Mouse (Mus musculus): ENCODE results near the gene Lrsam1. TPM values are rescaled to one million over a fixed set of nuclear protein-coding genes. Genes with fewer than 3 reads are reported as not detected.

The Lrsam1 gene
- polyA plus RNA-seq, 1 experiment from 2014 or later, result 3.5 TPM

- Histone ChIP-seq H3K27ac (peak overlapping the region; percentile 89), H3K9me3 (replicated peaks) (no peaks in the 10 kb centered on the region), H3K4me1 (peaks cover 60% of the 10 kb centered on the region), H3K4me2 (peak overlapping the region; percentile 94), H3K36me3 (peaks cover 31% of the 10 kb centered on the region), H3K4me3 (peak overlapping the region; percentile 74), H3K9ac (peak overlapping the region; percentile 87), H3K27me3 (replicated peaks) (no peaks in the 10 kb centered on the region)
- no peak; the same call in 1 of the 2 replicates for ATAC-seq
- 7% methylated on average over 13 of the region's 13 CpGs for WGBS (ENCODE audit: insufficient replicate concordance)
These were observed 4.8 kb upstream of the Lrsam1 start for GRCm38 (mm10) chr2:32966184-32966688.

- peak overlapping the region; percentile 94 for H3K4me2 ChIP-seq
- H3K4me1 ChIP-seq, result peaks cover 66% of the 10 kb centered on the region
- peaks cover 31% of the 10 kb centered on the region for H3K36me3 ChIP-seq
- ATAC-seq, result no peak
- H3K27me3 ChIP-seq (replicated peaks), result no peaks in the 10 kb centered on the region
- no peaks in the 10 kb centered on the region for H3K9me3 ChIP-seq (replicated peaks)
- peak overlapping the region; percentile 74 for H3K4me3 ChIP-seq
- H3K27ac ChIP-seq, result peak overlapping the region; percentile 89
- peak overlapping the region; percentile 87 for H3K9ac ChIP-seq
- 5% methylated on average over 7 of the region's 7 CpGs for WGBS (ENCODE audit: insufficient replicate concordance)
These were observed 4.2 kb upstream of the Lrsam1 start for GRCm38 (mm10) chr2:32965511-32966183.

GRCm38 (mm10) chr2:32964659-32965457, 3.4 kb upstream of the Lrsam1 start:
- H3K27ac ChIP-seq, result peak overlapping the region; percentile 94
- H3K4me2 ChIP-seq, result peak overlapping the region; percentile 96
- no peaks in the 10 kb centered on the region for H3K9me3 ChIP-seq (replicated peaks)
- H3K36me3 ChIP-seq, result peaks cover 31% of the 10 kb centered on the region
- ATAC-seq, result no peak
- H3K9ac ChIP-seq, result peak overlapping the region; percentile 52
- peak overlapping the region; percentile 86; the same call in 1 of the 2 replicates for H3K4me3 ChIP-seq
- H3K4me1 ChIP-seq, result peaks cover 73% of the 10 kb centered on the region
- H3K27me3 ChIP-seq (replicated peaks), result no peaks in the 10 kb centered on the region
- 24% methylated on average over 10 of the region's 10 CpGs for WGBS (ENCODE audit: insufficient replicate concordance)

- peak overlapping the region; percentile 94 for H3K27ac ChIP-seq
- H3K4me2 ChIP-seq, result peak overlapping the region; percentile 96
- WGBS (ENCODE audit: insufficient replicate concordance), result 32% methylated on average over 1 of the region's 1 CpGs
- H3K4me1 ChIP-seq, result peaks cover 73% of the 10 kb centered on the region
- no peaks in the 10 kb centered on the region for H3K27me3 ChIP-seq (replicated peaks)
- peak overlapping the region; percentile 94 for H3K9ac ChIP-seq
- ATAC-seq, result no peak
- H3K9me3 ChIP-seq (replicated peaks), result no peaks in the 10 kb centered on the region
- H3K36me3 ChIP-seq, result peaks cover 31% of the 10 kb centered on the region
- peak overlapping the region; percentile 86 for H3K4me3 ChIP-seq
These were observed 2.6 kb upstream of the Lrsam1 start for GRCm38 (mm10) chr2:32963981-32964380.

GRCm38 (mm10) chr2:32963544-32963943, 2.1 kb upstream of the Lrsam1 start:
- H3K4me1 ChIP-seq, result peaks cover 73% of the 10 kb centered on the region
- WGBS (ENCODE audit: insufficient replicate concordance), result 34% methylated on average over 4 of the region's 4 CpGs

GRCm38 (mm10) chr2:32962875-32963220, 1.4 kb upstream of the Lrsam1 start:
- H3K27ac ChIP-seq, result peak overlapping the region; percentile 94
- 1% methylated on average over 9 of the region's 9 CpGs for WGBS (ENCODE audit: insufficient replicate concordance)
- ATAC-seq, result no peak
- peaks cover 69% of the 10 kb centered on the region for H3K4me1 ChIP-seq
- H3K9me3 ChIP-seq (replicated peaks), result no peaks in the 10 kb centered on the region
- no peaks in the 10 kb centered on the region for H3K27me3 ChIP-seq (replicated peaks)
- H3K4me2 ChIP-seq, result peak overlapping the region; percentile 96
- peak overlapping the region; percentile 94 for H3K9ac ChIP-seq
- peaks cover 31% of the 10 kb centered on the region for H3K36me3 ChIP-seq
- peak overlapping the region; percentile 86 for H3K4me3 ChIP-seq

More at GRCm38 (mm10) chr2:32963544-32963943, 2.1 kb upstream of the Lrsam1 start:
- Histone ChIP-seq H3K27ac (peak overlapping the region; percentile 94), H3K4me3 (peak overlapping the region; percentile 86), H3K27me3 (replicated peaks) (no peaks in the 10 kb centered on the region), H3K9ac (peak overlapping the region; percentile 94), H3K36me3 (peaks cover 31% of the 10 kb centered on the region), H3K9me3 (replicated peaks) (no peaks in the 10 kb centered on the region), H3K4me2 (peak overlapping the region; percentile 96)
- ATAC-seq, result no peak

- Histone ChIP-seq H3K4me1 (peaks cover 63% of the 10 kb centered on the region), H3K9me3 (replicated peaks) (no peaks in the 10 kb centered on the region), H3K4me2 (peak overlapping the region; percentile 96), H3K36me3 (peaks cover 35% of the 10 kb centered on the region), H3K4me3 (peak overlapping the region; percentile 86), H3K9ac (peak overlapping the region; percentile 94), H3K27me3 (replicated peaks) (no peaks in the 10 kb centered on the region), H3K27ac (peak overlapping the region; percentile 94)
- under 1% methylated on average over 33 of the region's 33 CpGs for WGBS (ENCODE audit: insufficient replicate concordance)
- no peak for ATAC-seq
These were observed 854 bp upstream of the Lrsam1 start for GRCm38 (mm10) chr2:32962062-32962874.

GRCm38 (mm10) chr2:32960273-32960672, 1.1 kb downstream of the Lrsam1 start:
- peak overlapping the region; percentile 94; the same call in 1 of the 2 replicates for H3K9ac ChIP-seq
- ATAC-seq, result no peak
- H3K9me3 ChIP-seq (replicated peaks), result no peaks in the 10 kb centered on the region
- H3K27ac ChIP-seq, result no peak overlapping the region
- peaks cover 49% of the 10 kb centered on the region for H3K4me1 ChIP-seq
- H3K4me3 ChIP-seq, result no peak overlapping the region
- H3K36me3 ChIP-seq, result peaks cover 36% of the 10 kb centered on the region
- WGBS (ENCODE audit: insufficient replicate concordance), result 70% methylated on average over 4 of the region's 4 CpGs
- no peaks in the 10 kb centered on the region for H3K27me3 ChIP-seq (replicated peaks)
- H3K4me2 ChIP-seq, result peak overlapping the region; percentile 96

GRCm38 (mm10) chr2:32957344-32957743, 4.1 kb downstream of the Lrsam1 start:
- WGBS (ENCODE audit: insufficient replicate concordance), result 59% methylated on average over 8 of the region's 8 CpGs

GRCm38 (mm10) chr2:32954581-32954980, 6.8 kb downstream of the Lrsam1 start:
- no peak for ATAC-seq
- Histone ChIP-seq H3K9me3 (replicated peaks) (peaks cover 6% of the 10 kb centered on the region; the same call in 1 of the 2 replicates), H3K4me1 (peaks cover 12% of the 10 kb centered on the region; the same call in 1 of the 2 replicates), H3K27ac (no peak overlapping the region), H3K36me3 (peaks cover 40% of the 10 kb centered on the region), H3K4me2 (no peak overlapping the region), H3K4me3 (no peak overlapping the region), H3K27me3 (replicated peaks) (no peaks in the 10 kb centered on the region), H3K9ac (no peak overlapping the region)
- 73% methylated on average over 2 of the region's 2 CpGs for WGBS (ENCODE audit: insufficient replicate concordance)

More at GRCm38 (mm10) chr2:32957344-32957743, 4.1 kb downstream of the Lrsam1 start:
- Histone ChIP-seq H3K4me2 (no peak overlapping the region), H3K9me3 (replicated peaks) (peaks cover 6% of the 10 kb centered on the region; the same call in 1 of the 2 replicates), H3K9ac (no peak overlapping the region), H3K4me1 (peaks cover 20% of the 10 kb centered on the region), H3K4me3 (no peak overlapping the region), H3K27ac (no peak overlapping the region), H3K36me3 (peaks cover 30% of the 10 kb centered on the region), H3K27me3 (replicated peaks) (no peaks in the 10 kb centered on the region)
- ATAC-seq, result no peak

- Histone ChIP-seq H3K27me3 (replicated peaks) (no peaks in the 10 kb centered on the region), H3K4me3 (no peak overlapping the region), H3K4me2 (no peak overlapping the region), H3K9me3 (replicated peaks) (no peaks in the 10 kb centered on the region), H3K9ac (no peak overlapping the region), H3K27ac (no peak overlapping the region), H3K36me3 (peaks cover 54% of the 10 kb centered on the region), H3K4me1 (peaks cover 12% of the 10 kb centered on the region; the same call in 1 of the 2 replicates)
- 80% methylated on average over 11 of the region's 11 CpGs for WGBS (ENCODE audit: insufficient replicate concordance)
- ATAC-seq, result no peak
These were observed 14.0 kb downstream of the Lrsam1 start for GRCm38 (mm10) chr2:32947454-32947853.

Data from liver, embryonic 12.5 days (tissue).